Mouse (Mus musculus): ENCODE results near the gene Bnipl. TPM values are rescaled to one million over a fixed set of nuclear protein-coding genes. Genes with fewer than 3 reads are reported as not detected.

Gene Bnipl
- polyA plus RNA-seq, 1 experiment from 2014 or later: 8.4 TPM

GRCm38 (mm10) chr3:95200562-95200961 is 50.4 kb downstream of the Bnipl start:
- H3K27ac ChIP-seq (ENCODE audit: low read length): no peak overlapping the region
- no peaks in the 10 kb centered on the region for H3K27me3 ChIP-seq (ENCODE audit: control insufficient read depth, insufficient read depth, low read length)
- 78% methylated on average over 2 of the region's 2 CpGs for WGBS
- H3K4me3 ChIP-seq (ENCODE audit: low read depth, low read length): no peak overlapping the region
- H3K4me2 ChIP-seq (replicated peaks; ENCODE audit: low read depth, low read length): no peak overlapping the region
- H3K9me3 ChIP-seq (ENCODE audit: control insufficient read depth, low read depth, low read length): no peaks in the 10 kb centered on the region
- no peak for ATAC-seq (ENCODE audit: insufficient number of reproducible peaks, insufficient read depth, low FRiP score, low read depth)
- H3K36me3 ChIP-seq (ENCODE audit: control insufficient read depth, insufficient read depth, low read length): peaks cover 73% of the 10 kb centered on the region
- no peak overlapping the region for H3K9ac ChIP-seq (replicated peaks; ENCODE audit: low read depth, low read length)
- no peaks in the 10 kb centered on the region for H3K4me1 ChIP-seq (ENCODE audit: control insufficient read depth, insufficient read depth, low read length)

- Histone ChIP-seq H3K9ac (replicated peaks; ENCODE audit: low read depth, low read length) (no peak overlapping the region), H3K4me2 (replicated peaks; ENCODE audit: low read depth, low read length) (no peak overlapping the region), H3K27ac (ENCODE audit: low read length) (no peak overlapping the region), H3K36me3 (ENCODE audit: control insufficient read depth, insufficient read depth, low read length) (peaks cover 72% of the 10 kb centered on the region), H3K9me3 (ENCODE audit: control insufficient read depth, low read depth, low read length) (no peaks in the 10 kb centered on the region), H3K4me3 (ENCODE audit: low read depth, low read length) (no peak overlapping the region), H3K4me1 (ENCODE audit: control insufficient read depth, insufficient read depth, low read length) (no peaks in the 10 kb centered on the region), H3K27me3 (ENCODE audit: control insufficient read depth, insufficient read depth, low read length) (no peaks in the 10 kb centered on the region)
- no peak for ATAC-seq (ENCODE audit: insufficient number of reproducible peaks, insufficient read depth, low FRiP score, low read depth)
- 89% methylated on average over 7 of the region's 7 CpGs for WGBS
Measured at GRCm38 (mm10) chr3:95200132-95200531, 50.9 kb downstream of the Bnipl start.

GRCm38 (mm10) chr3:95199101-95199500 is 51.9 kb downstream of the Bnipl start:
- ATAC-seq (ENCODE audit: insufficient number of reproducible peaks, insufficient read depth, low FRiP score, low read depth): no peak
- Histone ChIP-seq H3K4me1 (ENCODE audit: control insufficient read depth, insufficient read depth, low read length) (no peaks in the 10 kb centered on the region), H3K27ac (ENCODE audit: low read length) (no peak overlapping the region), H3K27me3 (ENCODE audit: control insufficient read depth, insufficient read depth, low read length) (no peaks in the 10 kb centered on the region), H3K4me3 (ENCODE audit: low read depth, low read length) (no peak overlapping the region), H3K9ac (replicated peaks; ENCODE audit: low read depth, low read length) (no peak overlapping the region), H3K36me3 (ENCODE audit: control insufficient read depth, insufficient read depth, low read length) (peaks cover 69% of the 10 kb centered on the region), H3K9me3 (ENCODE audit: control insufficient read depth, low read depth, low read length) (no peaks in the 10 kb centered on the region), H3K4me2 (replicated peaks; ENCODE audit: low read depth, low read length) (no peak overlapping the region)
- 76% methylated on average over 1 of the region's 1 CpGs for WGBS

GRCm38 (mm10) chr3:95195772-95196171 is 55.2 kb downstream of the Bnipl start:
- Histone ChIP-seq H3K4me2 (replicated peaks; ENCODE audit: low read depth, low read length) (no peak overlapping the region), H3K9ac (replicated peaks; ENCODE audit: low read depth, low read length) (no peak overlapping the region), H3K36me3 (ENCODE audit: control insufficient read depth, insufficient read depth, low read length) (peaks cover 56% of the 10 kb centered on the region), H3K27me3 (ENCODE audit: control insufficient read depth, insufficient read depth, low read length) (no peaks in the 10 kb centered on the region), H3K4me3 (ENCODE audit: low read depth, low read length) (no peak overlapping the region), H3K9me3 (ENCODE audit: control insufficient read depth, low read depth, low read length) (no peaks in the 10 kb centered on the region), H3K27ac (ENCODE audit: low read length) (no peak overlapping the region), H3K4me1 (ENCODE audit: control insufficient read depth, insufficient read depth, low read length) (no peaks in the 10 kb centered on the region)
- ATAC-seq (ENCODE audit: insufficient number of reproducible peaks, insufficient read depth, low FRiP score, low read depth): no peak
- 81% methylated on average over 2 of the region's 2 CpGs for WGBS

GRCm38 (mm10) chr3:95194721-95195135 is 56.3 kb downstream of the Bnipl start:
- Histone ChIP-seq H3K36me3 (ENCODE audit: control insufficient read depth, insufficient read depth, low read length) (peaks cover 54% of the 10 kb centered on the region), H3K27ac (ENCODE audit: low read length) (no peak overlapping the region), H3K4me2 (replicated peaks; ENCODE audit: low read depth, low read length) (no peak overlapping the region), H3K27me3 (ENCODE audit: control insufficient read depth, insufficient read depth, low read length) (no peaks in the 10 kb centered on the region), H3K9me3 (ENCODE audit: control insufficient read depth, low read depth, low read length) (no peaks in the 10 kb centered on the region), H3K4me1 (ENCODE audit: control insufficient read depth, insufficient read depth, low read length) (no peaks in the 10 kb centered on the region), H3K9ac (replicated peaks; ENCODE audit: low read depth, low read length) (no peak overlapping the region), H3K4me3 (ENCODE audit: low read depth, low read length) (no peak overlapping the region)
- WGBS: 73% methylated on average over 6 of the region's 6 CpGs
- no peak for ATAC-seq (ENCODE audit: insufficient number of reproducible peaks, insufficient read depth, low FRiP score, low read depth)

Other genes starting within 250 kb of the Bnipl start
- gene Zfp687, start 235.7 kb downstream of the Bnipl start, polyA plus RNA-seq (2014; fragmentation: Nextera tagmentation; extraction: Ambion mirVana): 30.3 and 34.9 TPM in 2 replicates
- gene Psmd4, start 208.6 kb downstream of the Bnipl start, polyA plus RNA-seq (2014; fragmentation: Nextera tagmentation; extraction: Ambion mirVana): 229 and 231 TPM in 2 replicates
- 14.6 and 14.9 TPM in 2 replicates for gene Pip5k1a, start 144.3 kb downstream of the Bnipl start, polyA plus RNA-seq (2014; fragmentation: Nextera tagmentation; extraction: Ambion mirVana)
- 139 and 156 TPM in 2 replicates for gene Vps72, start 140.2 kb downstream of the Bnipl start, polyA plus RNA-seq (2014; fragmentation: Nextera tagmentation; extraction: Ambion mirVana)
- gene Tmod4, start 126.7 kb downstream of the Bnipl start, polyA plus RNA-seq (2014; fragmentation: Nextera tagmentation; extraction: Ambion mirVana): 0.83 and 1.8 TPM in 2 replicates
- 67.7 and 73.7 TPM in 2 replicates for gene Scnm1, start 117.2 kb downstream of the Bnipl start, polyA plus RNA-seq (2014; fragmentation: Nextera tagmentation; extraction: Ambion mirVana)
- 9.2 and 10.9 TPM in 2 replicates for gene Lysmd1, start 117.1 kb downstream of the Bnipl start, polyA plus RNA-seq (2014; fragmentation: Nextera tagmentation; extraction: Ambion mirVana)
- gene Tnfaip8l2, start 108.8 kb downstream of the Bnipl start, polyA plus RNA-seq (2014; fragmentation: Nextera tagmentation; extraction: Ambion mirVana): 4.2 and 4.7 TPM in 2 replicates
- 5.8 and 6.7 TPM in 2 replicates for gene Sema6c, start 90.7 kb downstream of the Bnipl start, polyA plus RNA-seq (2014; fragmentation: Nextera tagmentation; extraction: Ambion mirVana)
- gene Gabpb2, start 33.3 kb downstream of the Bnipl start, polyA plus RNA-seq (2014; fragmentation: Nextera tagmentation; extraction: Ambion mirVana): 15.1 and 18.4 TPM in 2 replicates
- gene Cdc42se1, start 22.5 kb downstream of the Bnipl start, polyA plus RNA-seq (2014; fragmentation: Nextera tagmentation; extraction: Ambion mirVana): 125 and 126 TPM in 2 replicates
- gene Mllt11, start 19.0 kb downstream of the Bnipl start, polyA plus RNA-seq (2014; fragmentation: Nextera tagmentation; extraction: Ambion mirVana): 38.9 and 42.4 TPM in 2 replicates
- 0.71 and 1.3 TPM in 2 replicates for gene Gm128, start 9.6 kb downstream of the Bnipl start, polyA plus RNA-seq (2014; fragmentation: Nextera tagmentation; extraction: Ambion mirVana)
- 47.1 and 51.1 TPM in 2 replicates for gene Mindy1, start 30.2 kb upstream of the Bnipl start, polyA plus RNA-seq (2014; fragmentation: Nextera tagmentation; extraction: Ambion mirVana)
- gene Prune1, start 30.9 kb upstream of the Bnipl start, polyA plus RNA-seq (2014; fragmentation: Nextera tagmentation; extraction: Ambion mirVana): 20.1 and 23.1 TPM in 2 replicates
- gene Anxa9, start 56.0 kb upstream of the Bnipl start, polyA plus RNA-seq (2014; fragmentation: Nextera tagmentation; extraction: Ambion mirVana): 1.7 and 2.1 TPM in 2 replicates
- 136 and 146 TPM in 2 replicates for gene Cers2, start 63.6 kb upstream of the Bnipl start, polyA plus RNA-seq (2014; fragmentation: Nextera tagmentation; extraction: Ambion mirVana)
- 50.8 and 51.8 TPM in 2 replicates for gene Setdb1, start 106.0 kb upstream of the Bnipl start, polyA plus RNA-seq (2014; fragmentation: Nextera tagmentation; extraction: Ambion mirVana)
- gene 4930558C23Rik, start 151.6 kb upstream of the Bnipl start, polyA plus RNA-seq (2014; fragmentation: Nextera tagmentation; extraction: Ambion mirVana): 0.74 TPM in 1 of 2 replicates, not detected in the other
- 30.2 and 33.0 TPM in 2 replicates for gene Arnt, start 183.2 kb upstream of the Bnipl start, polyA plus RNA-seq (2014; fragmentation: Nextera tagmentation; extraction: Ambion mirVana)
- gene Ctsk, start 248.1 kb upstream of the Bnipl start, polyA plus RNA-seq (2014; fragmentation: Nextera tagmentation; extraction: Ambion mirVana): 12.7 and 13.3 TPM in 2 replicates

Measured in stomach, embryonic 14.5 days (tissue).